Mouse (Mus musculus) hindbrain, postnatal 0 days (tissue): ENCODE measurements around the gene S1pr2. TPM values are rescaled to one million over a fixed set of nuclear protein-coding genes. Genes with fewer than 3 reads are reported as not detected.
A peak's percentile ranks its signal among the peaks of the same experiment; 100 is the strongest.

Experiments used
- ATAC-seq: fragments of 200-750 bp; cut with Nextera tagmentation; 2 replicates; pipeline ENCODE4 v1.8.0; 2017; ENCODE audit warnings: mild to moderate bottlenecking, moderate TSS enrichment, moderate library complexity
- DNase-seq: peaks from one replicate; pipeline ENCODE4 v3.0.0-alpha.2; 2015; ENCODE audit warnings: low spot score
- H3K27ac ChIP-seq: fragments of 300-500 bp; sonication (generic); 2 replicates; pipeline ENCODE4 v1.5.1; 2014; ENCODE audit warnings: mild to moderate bottlenecking
- H3K27me3 ChIP-seq: fragments of 300-500 bp; sonication (generic); 2 replicates; pipeline ENCODE4 v1.6.1; 2014; ENCODE audit warnings: low read length, mixed read lengths; ENCODE audit not compliant: insufficient read depth
- H3K36me3 ChIP-seq: fragments of 300-500 bp; sonication (generic); 2 replicates; pipeline ENCODE4 v1.6.1; 2014; ENCODE audit warnings: low read length, mixed read lengths; ENCODE audit not compliant: insufficient read depth
- H3K4me1 ChIP-seq: fragments of 300-500 bp; sonication (generic); 2 replicates; pipeline ENCODE4 v1.6.1; 2014; ENCODE audit warnings: antibody characterized with exemption, low read length, mixed read lengths; ENCODE audit not compliant: insufficient read depth
- H3K4me2 ChIP-seq: fragments of 300-500 bp; sonication (generic); 2 replicates; pipeline ENCODE4 v1.6.1; 2014; ENCODE audit warnings: low read depth, mild to moderate bottlenecking, low read length, moderate library complexity, mixed read lengths
- H3K4me3 ChIP-seq: fragments of 300-500 bp; sonication (generic); 2 replicates; pipeline ENCODE4 v1.5.1; 2014; ENCODE audit warnings: low read length
- H3K9ac ChIP-seq: fragments of 300-500 bp; sonication (generic); replicated peaks from 2 replicates; pipeline ENCODE4 v1.6.1; 2014; ENCODE audit warnings: mild to moderate bottlenecking, low read length, moderate library complexity, mixed read lengths
- H3K9me3 ChIP-seq: fragments of 300-500 bp; sonication (generic); 2 replicates; pipeline ENCODE4 v1.6.1; 2016; ENCODE audit warnings: low read length, mixed read lengths
- CTCF ChIP-seq: IDR thresholded peaks from 2 replicates; pipeline ENCODE4 v1.5.1; 2016; ENCODE audit warnings: antibody characterized with exemption, control low read depth, low read depth
- WGBS: fragments of 180-500 bp; shearing (Covaris S2); extraction: QIAGEN DNeasy Blood & Tissue Kit; methylation state at CpG from one replicate; pipeline ENCODE4 v1.1.7; 2014; 5-methylcytosine and 5-hydroxymethylcytosine counted together
- polyA plus RNA-seq: library from polyadenylated mRNA; unstranded; fragments of >200 nt; fragmentation: Nextera tagmentation; extraction: Ambion mirVana; gene quantifications from 2 replicates; pipeline ENCODE4 v1.2.1, GENCODE M21; 2015
- total RNA-seq: library from RNA; depleted of rRNA; stranded (reverse); fragments of >200 nt; gene quantifications from 2 replicates; pipeline ENCODE4 v1.2.3, GENCODE M21; 2014; rRNA removed

S1pr2 gene
- total RNA-seq (3.4 and 6.0 TPM in 2 replicates), polyA plus RNA-seq (6.9 and 8.5 TPM in 2 replicates)

- WGBS: under 1% methylated on average over 47 of the region's 47 CpGs
- Histone ChIP-seq H3K36me3 (no peaks in the 10 kb centered on the region), H3K4me1 (peaks cover 16% of the 10 kb centered on the region), H3K9me3 (no peaks in the 10 kb centered on the region), H3K27ac (peak within 1 kb of the TSS; percentile 17; the same call in 1 of the 2 replicates), H3K4me3 (peak within 1 kb of the TSS; percentile 71), H3K27me3 (no peaks in the 10 kb centered on the region), H3K4me2 (peak within 1 kb of the TSS; percentile 100), H3K9ac (peak within 1 kb of the TSS; percentile 61)
- TF ChIP-seq CTCF: no peak
- ATAC-seq (peak; percentile 71), DNase-seq (peak; percentile 72)
These were observed at the start of gene S1pr2 for GRCm38 (mm10) chr9:20976216-20976960. Gene S1pr2, minus strand, starts transcription at chr9:20976781.

- Histone ChIP-seq H3K27ac (no peak overlapping the region), H3K27me3 (peaks cover 4% of the 10 kb centered on the region), H3K9ac (no peak overlapping the region), H3K9me3 (no peaks in the 10 kb centered on the region), H3K36me3 (no peaks in the 10 kb centered on the region), H3K4me3 (no peak overlapping the region), H3K4me1 (no peaks in the 10 kb centered on the region), H3K4me2 (no peak overlapping the region)
- WGBS: 75% methylated on average over 19 of the region's 19 CpGs
- no peak for ATAC-seq
- no peak for TF ChIP-seq CTCF
- DNase-seq: no peak
These were observed 48.8 kb upstream of the S1pr2 start for GRCm38 (mm10) chr9:21025258-21025810.

GRCm38 (mm10) chr9:21022726-21023125 is 46.1 kb upstream of the S1pr2 start:
- Histone ChIP-seq H3K27me3 (0 out of 2 replicates have a peak, but pooled peaks cover under 1% of the 10 kb centered on the region), H3K4me2 (no peak overlapping the region), H3K9ac (no peak overlapping the region), H3K27ac (no peak overlapping the region), H3K4me1 (no peaks in the 10 kb centered on the region), H3K4me3 (no peak overlapping the region), H3K36me3 (no peaks in the 10 kb centered on the region), H3K9me3 (no peaks in the 10 kb centered on the region)
- TF ChIP-seq CTCF: no peak
- ATAC-seq: no peak
- 100% methylated on average over 1 of the region's 1 CpGs for WGBS
- DNase-seq: no peak

- Histone ChIP-seq H3K36me3 (no peaks in the 10 kb centered on the region), H3K4me3 (no peak overlapping the region), H3K27ac (no peak overlapping the region), H3K9me3 (no peaks in the 10 kb centered on the region), H3K4me2 (no peak overlapping the region), H3K9ac (no peak overlapping the region), H3K4me1 (no peaks in the 10 kb centered on the region), H3K27me3 (peaks cover 5% of the 10 kb centered on the region; the same call in 1 of the 2 replicates)
- no peak for DNase-seq
- no peak for ATAC-seq
- no peak for TF ChIP-seq CTCF
- 61% methylated on average over 6 of the region's 6 CpGs for WGBS
These were observed 45.7 kb upstream of the S1pr2 start for GRCm38 (mm10) chr9:21022288-21022687.

- peaks cover 14% of the 10 kb centered on the region for H3K27me3 ChIP-seq
- H3K36me3 ChIP-seq: no peaks in the 10 kb centered on the region
- H3K4me2 ChIP-seq: no peak overlapping the region
- ATAC-seq: no peak
- no peak overlapping the region for H3K9ac ChIP-seq
- no peak overlapping the region for H3K27ac ChIP-seq
- no peaks in the 10 kb centered on the region for H3K9me3 ChIP-seq
- TF ChIP-seq CTCF: no peak
- 80% methylated on average over 3 of the region's 3 CpGs for WGBS
- H3K4me1 ChIP-seq: no peaks in the 10 kb centered on the region
- no peak overlapping the region for H3K4me3 ChIP-seq
- DNase-seq: no peak
These were observed 44.8 kb upstream of the S1pr2 start for GRCm38 (mm10) chr9:21021363-21021762.

GRCm38 (mm10) chr9:21018600-21018999 is 42.0 kb upstream of the S1pr2 start:
- H3K36me3 ChIP-seq: no peaks in the 10 kb centered on the region
- H3K27ac ChIP-seq: no peak overlapping the region
- no peak overlapping the region for H3K9ac ChIP-seq
- no peak for TF ChIP-seq CTCF
- ATAC-seq (no peak), DNase-seq (no peak)
- WGBS: 69% methylated on average over 2 of the region's 2 CpGs
- H3K4me3 ChIP-seq: no peak overlapping the region
- no peak overlapping the region for H3K4me2 ChIP-seq
- H3K9me3 ChIP-seq: no peaks in the 10 kb centered on the region
- no peaks in the 10 kb centered on the region for H3K4me1 ChIP-seq
- H3K27me3 ChIP-seq: peaks cover 28% of the 10 kb centered on the region

GRCm38 (mm10) chr9:21017177-21017575 is 40.6 kb upstream of the S1pr2 start:
- Histone ChIP-seq H3K4me3 (no peak overlapping the region), H3K9me3 (no peaks in the 10 kb centered on the region), H3K27me3 (peaks cover 28% of the 10 kb centered on the region), H3K4me1 (no peaks in the 10 kb centered on the region), H3K36me3 (no peaks in the 10 kb centered on the region), H3K4me2 (no peak overlapping the region), H3K27ac (no peak overlapping the region), H3K9ac (no peak overlapping the region)
- TF ChIP-seq CTCF: no peak
- 28% methylated on average over 4 of the region's 4 CpGs for WGBS
- DNase-seq (no peak), ATAC-seq (no peak)
